Mouse (Mus musculus) heart, adult 2 months (tissue): ENCODE data around the gene Cdk5r1. TPM values are rescaled to one million over a fixed set of nuclear protein-coding genes. Genes with fewer than 3 reads are reported as not detected.

Experiments
- DNase-seq, 2 experiments: peaks; one replicate each; pipeline ENCODE4 v3.0.0; 2021
- H3K27ac ChIP-seq: fragments of 200-600 bp; 2 replicates; pipeline ENCODE4 v1.8.1; 2022
- H3K27me3 ChIP-seq: fragments of 200-500 bp; 2 replicates; pipeline ENCODE4 v1.6.1; 2012; ENCODE audit warnings: mild to moderate bottlenecking, low read length, inconsistent platforms, mixed read lengths; ENCODE audit not compliant: control insufficient read depth, insufficient read depth
- H3K36me3 ChIP-seq: fragments of 200-500 bp; 2 replicates; pipeline ENCODE4 v1.6.1; 2012; ENCODE audit warnings: low read length, inconsistent platforms; ENCODE audit not compliant: control insufficient read depth, insufficient read depth
- H3K4me1 ChIP-seq: fragments of 200-500 bp; 2 replicates; pipeline ENCODE4 v1.6.1; 2011; ENCODE audit warnings: low read length; ENCODE audit not compliant: control insufficient read depth, insufficient read depth
- H3K4me3 ChIP-seq: fragments of 200-600 bp; 2 replicates; pipeline ENCODE4 v1.8.1; 2022
- H3K79me2 ChIP-seq: fragments of 200-500 bp; replicated peaks from 2 replicates; pipeline ENCODE4 v1.6.1; 2012; ENCODE audit warnings: mild to moderate bottlenecking, inconsistent platforms, low read length, moderate library complexity, mixed read lengths; ENCODE audit not compliant: control insufficient read depth, insufficient read depth
- H3K9ac ChIP-seq: fragments of 200-500 bp; 2 replicates; pipeline ENCODE4 v1.6.1; 2012; ENCODE audit warnings: low read depth, mild to moderate bottlenecking, control low read depth, inconsistent platforms, low read length, mixed read lengths
- CTCF ChIP-seq: fragments of 200-600 bp; IDR thresholded peaks from 2 replicates; pipeline ENCODE4 v1.8.1; 2022; ENCODE audit warnings: antibody characterized with exemption, mild to moderate bottlenecking, moderate library complexity
- EP300 ChIP-seq: fragments of 200-500 bp; IDR thresholded peaks from 2 replicates; pipeline ENCODE4 v1.6.1; 2011; ENCODE audit warnings: low read depth, low read length, control low read depth; ENCODE audit not compliant: insufficient read depth
- POLR2A ChIP-seq: fragments of 200-500 bp; IDR thresholded peaks from 2 replicates; pipeline ENCODE4 v1.6.1; 2011; ENCODE audit warnings: mild to moderate bottlenecking, low read depth, low read length, control low read depth; ENCODE audit not compliant: insufficient read depth
- WGBS: fragments of 180-500 bp; shearing (Covaris S2); methylation state at CpG from one replicate; pipeline ENCODE4 v1.1.7; 2018; 5-methylcytosine and 5-hydroxymethylcytosine counted together
- intact Hi-C: fragments of 180-260 bp; cut with DNase I; formaldehyde crosslinking; loops from one replicate; pipeline ENCODE4 v1.15.1; 2025
- polyA plus RNA-seq: library from polyadenylated mRNA; depleted of rRNA; stranded (reverse); fragments of >200 nt; gene quantifications from 2 replicates; pipeline ENCODE4 v1.2.3, GENCODE M21; 2012
- total RNA-seq, 2 experiments: library from RNA; stranded (reverse); gene quantifications; 2 replicates each; pipeline ENCODE4 v1.2.3; 2021

Gene Cdk5r1
- total and polyA plus RNA-seq, 3 experiments = 0.61 to 2.3 (median 0.84) TPM

GRCm38 (mm10) chr11:80485120-80485551 is 8.3 kb downstream of the Cdk5r1 start:
- no peak for DNase-seq
- no peak overlapping the region for H3K27ac ChIP-seq
- no peak overlapping the region for H3K4me3 ChIP-seq
- H3K36me3 ChIP-seq = no peaks in the 10 kb centered on the region
- intact Hi-C loops = no loop called here
- H3K4me1 ChIP-seq = no peaks in the 10 kb centered on the region; the same call in 1 of the 2 replicates
- H3K9ac ChIP-seq = no peak overlapping the region
- no peak for TF ChIP-seq POLR2A
- TF ChIP-seq CTCF = no peak
- no peak for TF ChIP-seq EP300
- WGBS = 91% methylated on average over 9 of the region's 9 CpGs
- no peaks in the 10 kb centered on the region for H3K27me3 ChIP-seq
- no peaks in the 10 kb centered on the region for H3K79me2 ChIP-seq

GRCm38 (mm10) chr11:80485622-80486206 is 8.9 kb downstream of the Cdk5r1 start:
- no peak overlapping the region for H3K27ac ChIP-seq
- intact Hi-C loops = no loop called here
- no peaks in the 10 kb centered on the region for H3K36me3 ChIP-seq
- H3K27me3 ChIP-seq = no peaks in the 10 kb centered on the region
- 59% methylated on average over 10 of the region's 10 CpGs for WGBS
- no peak overlapping the region for H3K9ac ChIP-seq
- no peaks in the 10 kb centered on the region; the same call in 1 of the 2 replicates for H3K4me1 ChIP-seq
- H3K79me2 ChIP-seq = no peaks in the 10 kb centered on the region
- TF ChIP-seq CTCF = no peak
- TF ChIP-seq EP300 = no peak
- no peak for TF ChIP-seq POLR2A
- no peak for DNase-seq
- no peak overlapping the region for H3K4me3 ChIP-seq

- Histone ChIP-seq H3K9ac (no peak overlapping the region), H3K27ac (no peak overlapping the region), H3K4me1 (no peaks in the 10 kb centered on the region; the same call in 1 of the 2 replicates), H3K4me3 (no peak overlapping the region), H3K79me2 (no peaks in the 10 kb centered on the region), H3K27me3 (no peaks in the 10 kb centered on the region), H3K36me3 (no peaks in the 10 kb centered on the region)
- WGBS = 92% methylated on average over 15 of the region's 15 CpGs
- intact Hi-C loops = no loop called here
- no peak for TF ChIP-seq EP300
- no peak for TF ChIP-seq POLR2A
- no peak for TF ChIP-seq CTCF
- no peak for DNase-seq
Observed at GRCm38 (mm10) chr11:80487904-80488587, 11.2 kb downstream of the Cdk5r1 start.

- Histone ChIP-seq H3K79me2 (no peaks in the 10 kb centered on the region), H3K9ac (no peak overlapping the region), H3K4me1 (no peaks in the 10 kb centered on the region; the same call in 1 of the 2 replicates), H3K27me3 (no peaks in the 10 kb centered on the region), H3K4me3 (no peak overlapping the region), H3K36me3 (no peaks in the 10 kb centered on the region), H3K27ac (no peak overlapping the region)
- intact Hi-C loops = no loop called here
- no peak for DNase-seq
- 52% methylated on average over 12 of the region's 12 CpGs for WGBS
- TF ChIP-seq POLR2A (no peak), EP300 (no peak), CTCF (no peak)
Observed at GRCm38 (mm10) chr11:80489172-80489881, 12.5 kb downstream of the Cdk5r1 start.

GRCm38 (mm10) chr11:80489882-80490196 is 13.0 kb downstream of the Cdk5r1 start:
- Histone ChIP-seq H3K4me3 (no peak overlapping the region), H3K27ac (no peak overlapping the region), H3K79me2 (no peaks in the 10 kb centered on the region), H3K36me3 (no peaks in the 10 kb centered on the region), H3K4me1 (no peaks in the 10 kb centered on the region; the same call in 1 of the 2 replicates), H3K27me3 (no peaks in the 10 kb centered on the region), H3K9ac (no peak overlapping the region)
- WGBS = 42% methylated on average over 5 of the region's 5 CpGs
- TF ChIP-seq POLR2A = no peak
- no peak for TF ChIP-seq EP300
- TF ChIP-seq CTCF = no peak
- intact Hi-C loops = no loop called here
- DNase-seq = no peak

- H3K79me2 ChIP-seq = no peaks in the 10 kb centered on the region
- no peaks in the 10 kb centered on the region for H3K27me3 ChIP-seq
- no peak overlapping the region for H3K9ac ChIP-seq
- no peak for TF ChIP-seq CTCF
- TF ChIP-seq EP300 = no peak
- TF ChIP-seq POLR2A = no peak
- 83% methylated on average over 10 of the region's 10 CpGs for WGBS
- H3K4me1 ChIP-seq = no peaks in the 10 kb centered on the region; the same call in 1 of the 2 replicates
- H3K4me3 ChIP-seq = no peak overlapping the region
- no peak overlapping the region for H3K27ac ChIP-seq
- intact Hi-C loops = no loop called here
- H3K36me3 ChIP-seq = no peaks in the 10 kb centered on the region
- no peak for DNase-seq
Observed at GRCm38 (mm10) chr11:80490831-80491230, 14.0 kb downstream of the Cdk5r1 start.
